Mouse (Mus musculus): Measurements from ENCODE around the gene Prkce. TPM values are rescaled to one million over a fixed set of nuclear protein-coding genes. Genes with fewer than 3 reads are reported as not detected.

Gene Prkce
- polyA plus RNA-seq, 1 experiment from 2014 or later: 3.1 TPM

GRCm38 (mm10) chr17:86437516-86438277 lies 270.1 kb downstream of the Prkce start:
- DNase-seq (ENCODE audit: extremely low spot score, low spot score): no peak
- no peak overlapping the region for H3K27ac ChIP-seq
- 87% methylated on average over 20 of the region's 20 CpGs for WGBS
- H3K36me3 ChIP-seq (replicated peaks): no peaks in the 10 kb centered on the region
- H3K9me3 ChIP-seq: peaks cover 3% of the 10 kb centered on the region; the same call in 1 of the 2 replicates
- no peaks in the 10 kb centered on the region for H3K27me3 ChIP-seq (ENCODE audit: poor library complexity, severe bottlenecking)
- no peak overlapping the region for H3K4me3 ChIP-seq
- H3K4me1 ChIP-seq: no peaks in the 10 kb centered on the region

DNA sequence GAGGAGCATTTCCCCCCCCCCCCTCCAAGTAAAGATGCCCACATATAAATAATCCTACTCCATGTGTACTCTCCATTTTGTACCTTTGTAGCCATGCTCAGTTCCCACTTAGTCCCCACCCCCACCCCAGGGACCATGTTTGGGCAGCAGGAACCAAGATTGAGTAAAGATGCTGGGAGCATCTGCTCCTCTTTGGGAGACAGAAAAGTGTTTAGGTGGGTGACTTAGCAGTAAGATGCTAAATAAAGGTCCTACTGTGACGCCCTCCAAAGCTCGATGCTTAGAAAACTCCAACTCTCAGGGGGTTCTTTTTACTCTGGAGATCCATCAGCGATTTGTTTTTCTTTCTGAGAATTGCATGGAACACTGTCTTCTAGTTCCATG lies 270.7 kb downstream of the Prkce start:
- Histone ChIP-seq H3K4me1 (no peaks in the 10 kb centered on the region), H3K27ac (no peak overlapping the region), H3K27me3 (ENCODE audit: poor library complexity, severe bottlenecking) (no peaks in the 10 kb centered on the region), H3K4me3 (no peak overlapping the region), H3K36me3 (replicated peaks) (no peaks in the 10 kb centered on the region), H3K9me3 (no peaks in the 10 kb centered on the region)
- 90% methylated on average over 3 of the region's 3 CpGs for WGBS
- no peak for DNase-seq (ENCODE audit: extremely low spot score, low spot score)

DNA sequence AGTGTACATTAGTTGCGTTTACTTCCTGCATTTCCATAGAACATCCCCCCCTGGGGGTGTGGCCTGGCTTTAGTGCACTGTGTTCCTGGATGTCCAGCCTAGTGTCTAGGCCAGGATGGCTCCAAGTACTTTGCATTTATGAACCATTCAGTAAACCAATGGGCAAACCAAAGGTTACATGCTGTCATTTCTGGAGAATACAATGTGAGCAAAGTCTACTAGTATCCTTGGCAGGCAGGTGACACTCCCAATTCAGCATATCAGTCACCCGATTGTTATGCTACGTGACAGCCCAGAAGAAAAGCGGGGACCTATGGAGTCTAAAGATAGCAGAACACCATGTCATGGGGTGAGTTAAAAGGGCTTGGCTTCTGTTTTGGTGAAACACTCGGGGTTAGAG lies 271.2 kb downstream of the Prkce start:
- no peak overlapping the region for H3K27ac ChIP-seq
- no peaks in the 10 kb centered on the region for H3K9me3 ChIP-seq
- no peaks in the 10 kb centered on the region for H3K27me3 ChIP-seq (ENCODE audit: poor library complexity, severe bottlenecking)
- no peaks in the 10 kb centered on the region for H3K36me3 ChIP-seq (replicated peaks)
- no peak for DNase-seq (ENCODE audit: extremely low spot score, low spot score)
- H3K4me1 ChIP-seq: no peaks in the 10 kb centered on the region
- H3K4me3 ChIP-seq: no peak overlapping the region
- 92% methylated on average over 5 of the region's 5 CpGs for WGBS

GRCm38 (mm10) chr17:86441098-86441497 lies 273.5 kb downstream of the Prkce start:
- no peaks in the 10 kb centered on the region for H3K27me3 ChIP-seq (ENCODE audit: poor library complexity, severe bottlenecking)
- DNase-seq (ENCODE audit: extremely low spot score, low spot score): no peak
- H3K9me3 ChIP-seq: no peaks in the 10 kb centered on the region
- 93% methylated on average over 7 of the region's 7 CpGs for WGBS
- H3K4me3 ChIP-seq: no peak overlapping the region
- H3K27ac ChIP-seq: no peak overlapping the region
- no peaks in the 10 kb centered on the region for H3K36me3 ChIP-seq (replicated peaks)
- H3K4me1 ChIP-seq: peaks cover 9% of the 10 kb centered on the region

GRCm38 (mm10) chr17:86443886-86444285 lies 276.3 kb downstream of the Prkce start:
- Histone ChIP-seq H3K4me1 (peaks cover 9% of the 10 kb centered on the region), H3K4me3 (no peak overlapping the region), H3K9me3 (peaks cover 10% of the 10 kb centered on the region; the same call in 1 of the 2 replicates), H3K36me3 (replicated peaks) (no peaks in the 10 kb centered on the region), H3K27ac (no peak overlapping the region), H3K27me3 (ENCODE audit: poor library complexity, severe bottlenecking) (no peaks in the 10 kb centered on the region)
- 87% methylated on average over 7 of the region's 7 CpGs for WGBS
- no peak for DNase-seq (ENCODE audit: extremely low spot score, low spot score)

DNA sequence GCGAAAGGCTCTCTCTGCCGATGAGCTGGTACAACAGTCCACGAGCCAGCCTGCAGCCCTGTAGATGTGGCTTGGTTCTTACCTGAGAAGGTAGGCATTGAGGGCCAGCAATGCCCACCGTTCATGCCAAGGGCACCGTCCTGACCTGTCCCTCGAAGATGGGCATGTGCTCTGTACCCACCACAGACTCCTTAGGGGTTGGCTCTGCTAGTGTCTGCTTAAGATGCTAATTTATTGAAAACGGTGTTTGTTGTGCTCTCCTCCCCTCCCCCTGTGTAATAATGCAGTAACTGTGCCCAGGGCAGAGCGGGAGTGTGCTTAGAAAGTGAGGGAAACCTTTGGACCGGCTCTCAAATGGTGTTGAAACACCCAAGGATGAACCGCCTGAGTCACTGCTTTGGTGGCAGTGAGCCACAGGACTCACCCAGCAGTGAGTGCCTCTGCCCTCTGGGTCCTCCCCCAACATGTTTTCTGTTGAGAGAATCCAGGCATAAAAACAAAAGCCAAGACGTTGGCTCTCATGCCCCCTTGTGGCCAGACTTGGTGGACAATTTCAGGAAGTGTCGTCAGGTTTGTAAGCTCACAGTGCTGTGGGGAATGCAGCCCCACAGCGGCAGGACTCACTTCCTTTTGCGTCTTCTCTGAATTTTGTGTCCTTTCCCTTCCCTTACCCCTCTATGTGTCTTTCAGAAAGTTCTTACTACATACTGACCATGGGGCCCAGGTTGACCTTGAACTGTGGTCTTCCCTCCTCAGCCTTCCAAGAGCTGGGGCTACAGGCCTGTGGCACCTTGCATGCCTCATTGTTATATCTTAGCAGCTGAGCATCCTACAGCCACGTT lies 277.2 kb downstream of the Prkce start:
- no peak overlapping the region for H3K4me3 ChIP-seq
- WGBS: 42% methylated on average over 15 of the region's 15 CpGs
- H3K4me1 ChIP-seq: peaks cover 9% of the 10 kb centered on the region
- H3K36me3 ChIP-seq (replicated peaks): no peaks in the 10 kb centered on the region
- H3K27me3 ChIP-seq (ENCODE audit: poor library complexity, severe bottlenecking): no peaks in the 10 kb centered on the region
- peak overlapping the region; percentile 64; the same call in 1 of the 2 replicates for H3K27ac ChIP-seq
- H3K9me3 ChIP-seq: peaks cover 10% of the 10 kb centered on the region; the same call in 1 of the 2 replicates
- DNase-seq (ENCODE audit: extremely low spot score, low spot score): peak; percentile 83

GRCm38 (mm10) chr17:86445420-86445720 lies 277.8 kb downstream of the Prkce start:
- H3K36me3 ChIP-seq (replicated peaks): no peaks in the 10 kb centered on the region
- H3K4me3 ChIP-seq: no peak overlapping the region
- no peaks in the 10 kb centered on the region for H3K27me3 ChIP-seq (ENCODE audit: poor library complexity, severe bottlenecking)
- H3K4me1 ChIP-seq: peaks cover 9% of the 10 kb centered on the region
- peaks cover 10% of the 10 kb centered on the region; the same call in 1 of the 2 replicates for H3K9me3 ChIP-seq
- H3K27ac ChIP-seq: no peak overlapping the region
- DNase-seq (ENCODE audit: extremely low spot score, low spot score): no peak
- 86% methylated on average over 3 of the region's 3 CpGs for WGBS

GRCm38 (mm10) chr17:86445900-86446299 lies 278.3 kb downstream of the Prkce start:
- Histone ChIP-seq H3K27ac (no peak overlapping the region), H3K4me3 (no peak overlapping the region), H3K9me3 (peaks cover 10% of the 10 kb centered on the region; the same call in 1 of the 2 replicates), H3K27me3 (ENCODE audit: poor library complexity, severe bottlenecking) (no peaks in the 10 kb centered on the region), H3K36me3 (replicated peaks) (no peaks in the 10 kb centered on the region), H3K4me1 (peaks cover 9% of the 10 kb centered on the region)
- WGBS: 94% methylated on average over 5 of the region's 5 CpGs
- DNase-seq (ENCODE audit: extremely low spot score, low spot score): no peak

- Histone ChIP-seq H3K9me3 (peaks cover 10% of the 10 kb centered on the region; the same call in 1 of the 2 replicates), H3K27ac (no peak overlapping the region), H3K27me3 (ENCODE audit: poor library complexity, severe bottlenecking) (no peaks in the 10 kb centered on the region), H3K4me1 (peaks cover 9% of the 10 kb centered on the region), H3K4me3 (no peak overlapping the region), H3K36me3 (replicated peaks) (no peaks in the 10 kb centered on the region)
- DNase-seq (ENCODE audit: extremely low spot score, low spot score): no peak
- WGBS: 77% methylated on average over 4 of the region's 4 CpGs
These were observed 279.6 kb downstream of the Prkce start for GRCm38 (mm10) chr17:86447101-86447598.

GRCm38 (mm10) chr17:86452934-86453333 lies 285.3 kb downstream of the Prkce start:
- Histone ChIP-seq H3K27me3 (ENCODE audit: poor library complexity, severe bottlenecking) (no peaks in the 10 kb centered on the region), H3K27ac (no peak overlapping the region), H3K4me1 (no peaks in the 10 kb centered on the region), H3K36me3 (replicated peaks) (no peaks in the 10 kb centered on the region), H3K4me3 (no peak overlapping the region), H3K9me3 (peaks cover 5% of the 10 kb centered on the region; the same call in 1 of the 2 replicates)
- 92% methylated on average over 4 of the region's 4 CpGs for WGBS
- DNase-seq (ENCODE audit: extremely low spot score, low spot score): no peak

DNA sequence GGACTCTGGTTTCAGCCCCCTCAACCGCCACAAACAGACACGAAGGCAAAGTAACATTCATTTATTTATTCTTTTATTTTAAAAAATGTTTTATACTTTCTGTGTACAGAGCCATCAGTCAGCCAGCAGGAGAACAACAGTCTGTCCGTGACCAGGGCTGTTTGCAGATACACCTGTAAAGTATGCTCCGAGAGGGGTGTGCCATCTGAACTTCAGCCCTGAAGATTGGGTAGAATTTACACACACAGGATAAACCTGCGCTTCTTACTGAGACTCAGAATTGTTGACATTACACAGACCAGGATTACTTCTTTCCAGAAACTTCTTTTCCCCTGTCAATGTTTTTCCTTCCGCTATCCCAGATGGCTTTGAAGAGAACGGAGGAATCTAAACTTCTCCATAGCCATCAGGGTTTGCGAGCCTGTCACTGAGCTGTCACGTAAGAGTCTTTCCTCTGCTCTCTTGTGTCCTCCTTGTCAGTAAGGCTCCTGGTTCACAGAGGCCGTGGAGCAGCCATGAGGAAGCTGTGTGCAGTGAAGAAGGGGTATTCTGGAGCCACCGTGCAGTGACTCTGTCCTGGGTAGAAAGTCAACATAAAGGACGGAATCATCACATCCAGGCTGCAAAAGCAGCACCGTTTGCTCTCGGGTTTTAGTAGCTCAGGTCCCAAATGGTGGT lies 286.2 kb downstream of the Prkce start:
- Histone ChIP-seq H3K4me1 (no peaks in the 10 kb centered on the region), H3K36me3 (replicated peaks) (no peaks in the 10 kb centered on the region), H3K9me3 (no peaks in the 10 kb centered on the region), H3K27ac (no peak overlapping the region), H3K27me3 (ENCODE audit: poor library complexity, severe bottlenecking) (no peaks in the 10 kb centered on the region), H3K4me3 (no peak overlapping the region)
- no peak for DNase-seq (ENCODE audit: extremely low spot score, low spot score)
- WGBS: 91% methylated on average over 14 of the region's 14 CpGs

GRCm38 (mm10) chr17:86454351-86454706 lies 286.7 kb downstream of the Prkce start:
- Histone ChIP-seq H3K4me1 (no peaks in the 10 kb centered on the region), H3K9me3 (no peaks in the 10 kb centered on the region), H3K36me3 (replicated peaks) (no peaks in the 10 kb centered on the region), H3K27ac (no peak overlapping the region), H3K4me3 (no peak overlapping the region), H3K27me3 (ENCODE audit: poor library complexity, severe bottlenecking) (no peaks in the 10 kb centered on the region)
- DNase-seq (ENCODE audit: extremely low spot score, low spot score): no peak
- WGBS: 90% methylated on average over 3 of the region's 3 CpGs
